Mouse (Mus musculus) fibroblast of lung, adult 2 months (primary cell): ENCODE data around the gene Pbx3.

Source experiments
- DNase-seq: peaks from one replicate; pipeline ENCODE4 v3.0.0-alpha.2; 2011; ENCODE audit warnings: low read depth

Gene Pbx3

GRCm38 (mm10) chr2:34221477-34221876 lies 151.5 kb downstream of the Pbx3 start:
- DNase-seq, result no peak

- DNase-seq, result no peak
Measured at GRCm38 (mm10) chr2:34219150-34219549, 153.8 kb downstream of the Pbx3 start.

GRCm38 (mm10) chr2:34217596-34217995 lies 155.3 kb downstream of the Pbx3 start:
- DNase-seq, result no peak

DNA sequence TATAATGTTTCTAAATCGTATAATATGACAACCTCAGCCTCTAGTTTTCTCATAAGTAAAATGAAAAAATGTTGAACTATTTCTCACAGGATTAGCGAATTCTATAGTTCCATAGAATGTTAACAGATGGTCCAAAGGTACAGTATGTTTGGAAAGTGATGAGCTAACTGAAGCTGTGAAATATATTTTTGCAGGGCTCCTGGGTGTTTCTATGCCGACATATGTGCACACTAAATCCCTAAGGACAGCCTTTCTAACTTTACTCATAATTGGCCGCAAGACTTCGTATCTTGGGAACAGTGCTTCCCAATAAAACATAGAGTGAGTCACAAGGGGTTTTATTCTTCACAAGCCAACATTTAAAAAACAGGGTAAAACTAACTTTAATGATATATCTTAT lies 157.4 kb downstream of the Pbx3 start:
- no peak for DNase-seq

GRCm38 (mm10) chr2:34212418-34212817 lies 160.5 kb downstream of the Pbx3 start:
- DNase-seq, result no peak

DNA sequence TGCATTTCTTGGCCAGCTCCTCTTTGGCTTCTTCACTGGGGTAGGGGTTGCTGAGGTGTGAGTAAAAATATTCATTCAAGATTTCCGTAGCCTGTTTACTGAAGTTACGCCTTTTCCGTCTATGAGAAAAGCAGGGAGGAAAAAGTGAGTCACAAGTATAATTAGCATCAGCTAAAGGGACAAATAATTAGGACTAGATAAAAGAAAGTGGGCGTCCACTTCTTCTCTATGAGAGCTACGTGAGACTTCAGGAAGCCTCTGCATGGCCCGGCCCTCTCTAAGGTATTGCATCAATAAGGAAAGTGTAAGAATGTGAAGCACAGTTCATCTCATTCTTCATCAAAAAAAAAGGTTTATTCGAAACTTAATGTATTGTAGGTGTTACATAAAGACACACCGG lies 168.1 kb downstream of the Pbx3 start:
- DNase-seq, result no peak

- no peak for DNase-seq
Measured at GRCm38 (mm10) chr2:34204325-34204724, 168.6 kb downstream of the Pbx3 start.

DNA sequence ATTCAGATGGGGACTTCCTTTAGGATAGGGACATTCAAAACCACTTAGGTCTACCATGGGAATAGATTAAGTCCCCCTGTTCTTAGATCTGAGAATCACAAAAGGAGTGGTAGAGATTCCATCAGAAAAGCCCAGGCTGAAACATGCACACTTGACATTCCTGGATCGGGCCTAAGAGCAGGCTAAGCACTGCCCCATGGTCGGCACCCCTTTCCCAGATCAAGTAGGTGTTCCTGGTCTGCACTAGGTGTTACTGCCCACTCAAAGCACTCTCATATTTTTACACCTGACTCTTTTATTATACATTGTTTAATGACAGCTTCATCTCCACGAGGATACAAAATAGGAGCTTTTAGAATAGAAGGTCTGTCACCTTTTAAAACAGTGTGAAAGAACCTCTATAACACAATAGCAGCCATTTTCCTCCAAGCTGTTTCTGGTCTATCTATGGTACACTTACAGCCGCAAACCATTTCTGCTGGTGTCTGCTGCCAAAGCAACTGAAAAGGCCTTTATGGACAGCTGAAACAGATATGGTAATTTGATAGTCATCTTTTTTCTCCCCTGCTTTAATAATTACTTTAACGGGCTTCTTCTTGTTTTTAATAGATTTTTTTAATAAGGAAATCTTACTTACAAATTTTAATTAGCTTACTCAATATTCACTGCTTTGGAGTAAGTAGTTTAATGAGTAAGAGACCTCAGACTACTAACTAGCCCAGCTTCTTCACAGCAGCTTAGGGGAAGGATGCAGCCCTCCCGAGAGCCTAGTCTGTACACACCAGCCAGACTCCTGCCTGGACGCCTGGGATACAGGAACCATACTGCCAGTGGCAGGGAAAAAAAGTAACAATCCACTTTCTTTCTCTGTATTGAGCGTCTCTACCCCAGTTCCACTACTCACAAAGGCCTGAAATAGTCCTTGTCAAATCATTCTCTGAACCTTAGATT lies 178.8 kb downstream of the Pbx3 start:
- DNase-seq, result no peak

- DNase-seq, result no peak
Measured at GRCm38 (mm10) chr2:34193276-34193675, 179.7 kb downstream of the Pbx3 start.

- DNase-seq, result no peak
Measured at GRCm38 (mm10) chr2:34187366-34187765, 185.6 kb downstream of the Pbx3 start.

GRCm38 (mm10) chr2:34181600-34181999 lies 191.3 kb downstream of the Pbx3 start:
- DNase-seq, result no peak

GRCm38 (mm10) chr2:34179299-34179698 lies 193.6 kb downstream of the Pbx3 start:
- no peak for DNase-seq

- no peak for DNase-seq
Measured at GRCm38 (mm10) chr2:34178653-34179052, 194.3 kb downstream of the Pbx3 start.

GRCm38 (mm10) chr2:34170424-34170823 lies 202.5 kb downstream of the Pbx3 start:
- DNase-seq, result no peak

GRCm38 (mm10) chr2:34169626-34170025 lies 203.3 kb downstream of the Pbx3 start:
- DNase-seq, result no peak

DNA sequence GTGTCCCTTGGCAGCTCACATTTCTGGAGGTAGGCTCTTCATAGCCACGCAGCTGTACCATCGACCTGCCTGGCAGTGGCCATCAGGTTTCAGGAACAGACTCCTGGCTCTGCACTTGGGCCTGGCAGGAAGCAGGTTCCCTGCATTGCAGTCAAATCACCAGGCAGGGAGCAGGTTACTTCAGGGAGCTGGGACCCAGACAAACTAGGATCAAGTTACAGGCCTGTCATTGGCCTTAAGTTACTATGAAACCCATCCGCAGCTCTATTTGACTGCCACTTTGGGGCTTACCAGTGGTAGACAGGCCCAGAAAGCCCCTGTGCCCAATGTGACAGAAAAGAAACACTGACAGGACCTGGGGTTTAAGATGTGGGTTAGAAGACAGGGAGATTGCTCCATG lies 204.8 kb downstream of the Pbx3 start:
- no peak for DNase-seq

DNA sequence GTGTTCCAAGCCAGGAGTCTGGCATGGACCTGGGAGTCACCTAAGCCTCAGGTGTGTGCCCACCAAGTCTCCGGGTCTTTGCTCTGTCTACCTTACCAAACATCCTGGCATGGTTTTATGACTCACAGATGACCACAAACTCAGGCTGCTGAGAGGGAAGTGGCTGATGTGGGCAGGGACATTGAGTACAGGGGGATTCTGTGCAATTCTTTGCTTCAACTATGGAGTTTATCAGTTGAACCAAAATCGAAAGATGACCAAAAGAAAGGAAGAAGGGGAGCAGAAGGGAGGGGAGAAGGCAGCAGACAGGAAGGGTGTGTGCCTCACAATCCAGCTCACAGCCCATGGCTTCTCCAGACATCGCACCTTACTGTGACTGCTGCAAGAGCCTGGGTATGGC lies 210.5 kb downstream of the Pbx3 start:
- no peak for DNase-seq

GRCm38 (mm10) chr2:34157746-34158145 lies 215.2 kb downstream of the Pbx3 start:
- no peak for DNase-seq

DNA sequence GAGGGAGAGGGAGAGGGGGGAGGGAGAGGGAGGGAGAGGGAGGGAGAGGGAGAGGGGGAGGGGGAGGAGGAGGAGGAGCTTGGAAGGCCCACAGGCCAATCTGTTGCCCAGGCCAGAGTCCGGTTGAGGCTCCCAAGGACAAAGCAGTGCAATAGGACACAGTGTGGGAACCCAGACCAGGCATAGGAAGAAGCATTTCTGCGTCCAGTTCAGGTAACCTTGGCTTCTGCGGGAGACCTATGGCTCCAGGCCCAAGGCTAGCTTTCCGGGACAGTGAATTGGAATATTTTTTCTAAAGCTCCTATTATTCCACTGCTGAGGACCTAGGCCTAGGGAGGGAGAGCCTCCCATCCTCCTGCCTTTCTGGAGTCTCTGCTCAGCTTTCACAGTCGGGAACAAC lies 218.1 kb downstream of the Pbx3 start:
- no peak for DNase-seq

DNA sequence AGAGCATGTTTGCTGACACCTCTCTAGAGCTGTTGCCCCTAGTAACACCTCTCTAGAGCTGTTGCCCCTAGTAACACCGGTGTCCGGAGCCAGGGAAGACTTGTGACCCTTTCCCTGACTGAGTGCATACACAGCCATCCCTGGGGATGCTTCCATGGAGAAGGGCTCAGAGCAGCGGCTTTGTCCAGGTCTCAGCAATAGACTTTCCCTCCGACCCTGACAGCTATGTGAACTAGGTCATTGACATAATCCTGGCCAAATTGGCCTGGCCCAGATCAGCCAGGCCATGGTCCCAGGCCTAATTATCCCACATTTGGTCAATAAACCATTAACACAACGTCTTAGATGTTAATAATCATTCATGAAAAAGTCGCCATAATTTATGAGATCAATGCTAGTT lies 219.6 kb downstream of the Pbx3 start:
- DNase-seq, result no peak

DNA sequence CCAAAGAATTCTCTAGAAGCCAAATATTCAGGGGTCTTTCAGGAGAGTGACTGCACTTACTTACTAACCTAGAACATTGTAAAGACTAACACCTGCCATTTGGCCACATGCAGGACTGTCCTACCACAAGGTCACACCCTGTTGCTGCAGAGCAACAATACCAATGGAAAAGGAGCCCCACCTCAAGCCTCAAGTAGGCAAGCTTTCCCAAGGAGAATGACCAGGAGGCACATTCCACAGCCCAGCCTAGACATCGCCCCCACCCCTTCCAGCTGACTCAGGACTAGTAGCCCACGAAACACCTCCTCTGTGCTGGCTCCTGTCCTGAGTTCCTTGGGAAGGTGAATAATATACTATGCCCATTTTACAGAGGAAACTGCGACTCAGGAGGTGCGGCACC lies 222.4 kb downstream of the Pbx3 start:
- DNase-seq, result no peak

- no peak for DNase-seq
Measured at GRCm38 (mm10) chr2:34148214-34148613, 224.7 kb downstream of the Pbx3 start.

DNA sequence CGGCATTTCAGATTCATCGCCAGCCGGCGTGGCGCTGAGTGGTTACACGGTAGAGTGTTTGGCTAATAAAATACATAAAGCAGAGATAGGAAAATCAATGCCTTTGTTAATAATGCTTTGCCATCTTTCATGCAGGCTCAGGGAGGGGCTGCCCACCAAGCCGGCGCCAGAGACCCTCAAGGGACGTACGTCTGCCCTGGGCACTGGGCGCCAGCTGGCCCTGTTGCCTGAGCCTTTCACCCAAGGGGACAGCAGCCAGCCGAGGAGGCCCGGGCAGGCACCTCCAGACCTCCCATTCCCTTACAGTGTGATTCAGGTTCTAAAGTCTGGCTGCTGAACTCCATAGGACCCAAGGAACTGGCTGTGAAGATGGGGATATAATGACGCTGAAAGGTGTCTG lies 225.5 kb downstream of the Pbx3 start:
- no peak for DNase-seq

- no peak for DNase-seq
Measured at GRCm38 (mm10) chr2:34147036-34147435, 225.9 kb downstream of the Pbx3 start.
